Mouse (Mus musculus) heart, postnatal 14 days (tissue): ENCODE results near the gene Cacna1a. TPM values are rescaled to one million over a fixed set of nuclear protein-coding genes. Genes with fewer than 3 reads are reported as not detected.
"Not testable (repeated sequence)": the region's sequence is repeated elsewhere in the genome, so short reads cannot be mapped to it uniquely, and the experiment has no call there.

Experiments
- DNase-seq, 2 experiments: peaks; one replicate each; pipeline ENCODE4 v3.0.0; 2021 to 2022
- intact Hi-C: fragments of 180-260 bp; cut with DNase I; formaldehyde crosslinking; loops from one replicate; pipeline ENCODE4 v1.15.1; 2025
- total RNA-seq, 2 experiments: library from RNA; stranded (reverse); gene quantifications; 2 replicates each; pipeline ENCODE4 v1.2.3; 2021

The Cacna1a gene
- total RNA-seq, 2 experiments from 2014 or later = 4.4 to 4.7 TPM

- intact Hi-C loops = loop anchor here (5.0 kb wide), 1 partner anchor 208 kb away; no protein-coding TSS in a partner anchor
- DNase-seq = no peak
Observed at GRCm38 (mm10) chr8:84569921-84570673, 181.9 kb downstream of the Cacna1a start.

DNA sequence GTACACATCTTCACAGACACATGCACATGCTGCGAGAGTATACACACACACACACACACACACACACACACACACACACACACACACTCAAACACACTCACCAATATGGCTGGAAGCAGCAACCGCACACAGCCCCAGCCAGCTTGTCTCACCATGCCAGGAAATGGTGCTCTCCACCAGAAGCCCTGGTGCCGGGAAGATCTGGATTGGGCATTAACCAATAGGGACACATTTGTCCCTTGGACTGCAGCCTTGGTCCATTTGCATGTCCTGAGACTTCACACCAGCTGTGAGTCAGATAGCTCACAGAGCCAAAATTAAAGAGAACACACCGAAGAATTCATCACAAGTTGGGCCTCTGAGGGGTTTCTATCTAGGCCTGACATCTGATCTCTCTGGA is 189.2 kb downstream of the Cacna1a start:
- DNase-seq = no peak
- intact Hi-C loops = no loop called here

- intact Hi-C loops = no loop called here
- peak; percentile 40 to 69 for DNase-seq
Observed at GRCm38 (mm10) chr8:84579595-84579994, 191.4 kb downstream of the Cacna1a start.

GRCm38 (mm10) chr8:84585311-84585710 is 197.1 kb downstream of the Cacna1a start:
- no peak for DNase-seq
- intact Hi-C loops = no loop called here

- intact Hi-C loops = no loop called here
Observed at GRCm38 (mm10) chr8:84586221-84586620, 198.0 kb downstream of the Cacna1a start.

GRCm38 (mm10) chr8:84588498-84588897 is 200.3 kb downstream of the Cacna1a start:
- intact Hi-C loops = no loop called here
- peak in 1 of 2 experiments; percentile 12 for DNase-seq

More at GRCm38 (mm10) chr8:84586221-84586620, 198.0 kb downstream of the Cacna1a start:
- DNase-seq = no peak

- peak; percentile 78 to 89 for DNase-seq
- intact Hi-C loops = no loop called here
Observed at GRCm38 (mm10) chr8:84592015-84592662, 203.9 kb downstream of the Cacna1a start.

- no peak for DNase-seq
- intact Hi-C loops = no loop called here
Observed at GRCm38 (mm10) chr8:84593143-84593542, 204.9 kb downstream of the Cacna1a start.

GRCm38 (mm10) chr8:84594099-84594780 is 206.0 kb downstream of the Cacna1a start:
- DNase-seq = peak; percentile 76 to 87
- intact Hi-C loops = no loop called here

DNA sequence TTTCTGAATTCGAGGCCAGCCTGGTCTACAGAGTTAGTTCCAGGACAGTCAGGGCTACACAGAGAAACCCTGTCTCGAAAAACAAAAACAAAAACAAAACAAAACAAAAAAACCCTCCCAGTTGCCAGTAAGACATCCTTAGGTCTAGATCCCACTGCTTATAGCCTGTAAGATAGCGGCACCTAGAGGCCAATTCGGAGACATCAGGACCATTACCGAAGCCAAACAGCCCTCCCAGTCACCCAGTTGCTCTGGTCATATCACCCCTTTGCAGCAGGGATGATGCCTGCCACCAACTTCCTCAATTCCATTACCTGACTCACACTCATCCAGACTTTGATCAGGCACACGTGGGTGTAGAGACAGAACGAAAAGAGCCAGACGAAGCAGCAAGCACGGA is 207.4 kb downstream of the Cacna1a start:
- peak; percentile 46 to 68 for DNase-seq
- intact Hi-C loops = no loop called here

DNA sequence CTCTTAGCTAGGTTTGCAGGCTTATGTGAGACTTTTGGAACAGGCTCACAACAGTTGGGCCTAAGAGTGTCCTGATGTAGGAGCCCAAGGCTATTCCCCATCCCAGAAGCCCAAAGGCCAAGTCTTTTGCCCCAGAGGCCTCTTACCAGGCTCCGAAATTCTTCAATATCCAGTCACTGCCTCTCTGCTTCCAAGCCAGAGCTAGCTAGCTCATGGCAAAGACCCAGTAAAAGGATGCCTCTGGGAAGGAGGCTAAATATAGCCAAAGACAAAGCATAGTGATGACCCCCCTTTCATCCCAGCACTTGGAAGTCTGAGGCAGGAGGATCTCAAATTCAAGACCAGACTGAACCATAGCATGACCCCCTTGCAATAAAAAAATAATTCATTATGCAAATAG is 211.2 kb downstream of the Cacna1a start:
- intact Hi-C loops = no loop called here
- DNase-seq = no peak

DNA sequence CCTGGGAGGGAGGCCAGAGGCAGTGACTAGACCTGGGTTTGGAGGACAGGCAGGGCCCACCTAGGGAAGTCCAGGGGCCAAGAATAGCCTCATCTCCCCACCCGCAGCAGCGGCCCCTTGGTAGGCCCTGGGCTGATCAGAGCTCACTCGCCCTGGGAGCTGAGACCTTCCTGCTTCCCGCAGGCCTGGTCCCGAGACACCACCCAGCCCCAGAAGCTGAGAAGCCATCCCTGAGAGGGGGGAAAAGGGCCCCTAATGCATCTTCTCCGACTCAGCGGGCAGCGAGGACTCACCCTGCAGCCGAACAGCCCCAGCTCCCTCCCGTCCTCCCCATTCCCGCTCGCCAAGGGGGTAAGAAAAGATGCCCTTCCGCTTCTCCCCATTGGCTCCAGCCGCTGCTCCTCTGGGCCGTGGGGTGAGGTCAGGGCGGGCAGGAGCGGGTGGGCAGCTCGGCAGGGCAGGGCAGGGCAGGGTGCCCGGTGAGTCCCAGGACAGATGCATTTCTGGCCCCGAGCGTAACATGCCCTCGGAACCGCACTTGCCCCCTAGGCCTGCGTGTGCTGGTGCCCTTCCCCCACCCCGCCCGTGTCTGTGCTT is 212.2 kb downstream of the Cacna1a start:
- peak in 1 of 2 experiments; percentile 14 for DNase-seq
- intact Hi-C loops = no loop called here

GRCm38 (mm10) chr8:84601221-84601751 is 213.0 kb downstream of the Cacna1a start:
- intact Hi-C loops = no loop called here
- no peak for DNase-seq

GRCm38 (mm10) chr8:84614512-84615223 is 226.4 kb downstream of the Cacna1a start:
- peak in 1 of 2 experiments; percentile 52 for DNase-seq
- intact Hi-C loops = no loop called here

DNA sequence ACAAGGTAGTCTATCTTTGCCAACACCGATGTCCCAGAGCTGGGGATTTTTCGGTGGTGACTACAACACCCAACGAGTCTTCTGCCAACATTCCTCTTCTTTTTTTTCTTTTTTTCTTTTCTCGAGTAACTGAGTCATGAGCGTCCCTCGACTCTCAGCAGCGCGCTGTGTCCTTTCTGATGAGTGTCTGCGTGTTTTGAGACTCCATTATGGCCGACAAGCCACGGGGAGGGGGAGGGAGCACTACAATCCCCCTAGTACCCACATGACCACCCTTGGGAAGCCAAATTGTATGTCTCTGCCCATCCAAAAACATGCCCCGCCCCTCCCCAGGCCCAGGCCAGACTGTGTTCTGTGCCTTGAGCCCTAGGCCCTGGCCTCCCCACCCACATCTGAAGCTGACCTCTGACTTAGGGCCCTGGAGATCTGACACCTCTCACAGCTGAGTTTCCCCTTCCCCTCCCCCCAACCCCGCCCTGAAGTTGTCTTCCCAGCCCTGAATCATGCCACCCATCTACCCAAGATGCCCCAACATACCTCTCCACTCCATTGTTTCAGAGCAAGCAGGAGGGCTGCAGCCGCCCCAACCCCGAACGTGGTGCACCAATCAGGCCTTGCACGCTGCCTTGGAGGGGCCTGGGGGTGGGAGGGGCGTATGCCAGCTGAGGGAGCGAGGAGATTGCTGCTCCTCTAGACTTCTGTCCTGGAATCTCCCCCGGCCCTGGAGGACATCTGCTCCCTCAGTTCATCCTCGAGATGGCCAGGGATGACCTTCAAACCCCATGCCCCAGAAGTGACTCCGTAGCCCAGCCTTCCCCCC is 227.6 kb downstream of the Cacna1a start:
- intact Hi-C loops = no loop called here
- DNase-seq = no peak

GRCm38 (mm10) chr8:84617005-84617404 is 228.8 kb downstream of the Cacna1a start:
- intact Hi-C loops = no loop called here
- DNase-seq = no peak

GRCm38 (mm10) chr8:84621102-84621625 is 232.9 kb downstream of the Cacna1a start:
- intact Hi-C loops = no loop called here
- DNase-seq = no peak

DNA sequence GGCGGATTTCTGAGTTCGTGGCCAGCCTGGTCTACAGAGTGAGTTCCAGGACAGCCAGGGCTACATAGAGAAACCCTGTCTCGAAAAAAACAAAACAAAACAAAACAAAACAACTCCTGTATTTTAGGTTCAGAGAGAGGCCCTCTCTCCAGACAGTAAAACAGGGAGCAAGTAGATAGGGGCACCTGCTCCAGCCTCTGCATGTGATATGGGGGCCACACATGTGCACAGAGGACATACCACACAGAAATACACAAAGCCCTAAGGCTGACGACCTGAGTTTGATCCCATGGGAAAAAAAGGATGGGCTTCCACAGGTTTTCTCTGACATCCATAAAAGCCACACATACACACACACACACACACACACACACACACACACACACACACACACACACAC is 235.2 kb downstream of the Cacna1a start:
- DNase-seq, intact Hi-C loops: not testable (repeated sequence)

DNA sequence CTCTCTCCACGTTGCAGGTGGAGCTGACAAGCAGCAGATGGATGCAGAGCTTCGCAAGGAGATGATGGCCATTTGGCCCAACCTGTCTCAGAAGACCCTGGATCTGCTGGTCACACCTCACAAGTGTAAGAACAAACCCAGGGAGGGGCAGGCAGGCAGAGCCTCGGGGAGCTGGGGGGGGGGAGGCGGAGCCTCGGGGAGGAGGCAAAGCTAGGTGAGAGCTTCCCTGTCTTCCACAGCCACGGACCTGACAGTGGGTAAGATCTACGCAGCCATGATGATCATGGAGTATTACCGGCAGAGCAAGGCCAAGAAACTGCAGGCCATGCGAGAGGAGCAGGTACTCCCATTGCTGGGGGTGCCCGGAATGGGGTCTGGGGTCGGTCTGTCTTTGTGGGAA is 241.3 kb downstream of the Cacna1a start:
- DNase-seq = no peak
- intact Hi-C loops = no loop called here
